Mouse (Mus musculus) heart, postnatal 10 days (tissue): ENCODE measurements around the gene Tiam2. TPM values are rescaled to one million over a fixed set of nuclear protein-coding genes. Genes with fewer than 3 reads are reported as not detected.
"Not testable (repeated sequence)": the region's sequence is repeated elsewhere in the genome, so short reads cannot be mapped to it uniquely, and the experiment has no call there.

Source experiments
- DNase-seq, 2 experiments: peaks; one replicate each; pipeline ENCODE4 v3.0.0; 2021
- intact Hi-C: fragments of 180-260 bp; cut with DNase I; formaldehyde crosslinking; loops from one replicate; pipeline ENCODE4 v1.15.1; 2025
- total RNA-seq, 2 experiments: library from RNA; stranded (reverse); gene quantifications; 2 replicates each; pipeline ENCODE4 v1.2.3; 2021

The Tiam2 gene
- total RNA-seq, 2 experiments from 2014 or later = 5.2 to 5.7 TPM

GRCm38 (mm10) chr17:3336887-3337524 lies 10.6 kb downstream of the Tiam2 start:
- intact Hi-C loops = no loop called here
- no peak for DNase-seq

GRCm38 (mm10) chr17:3337525-3337888 lies 11.1 kb downstream of the Tiam2 start:
- intact Hi-C loops = no loop called here
- DNase-seq = no peak

- intact Hi-C loops = no loop called here
- DNase-seq = no peak
Observed at GRCm38 (mm10) chr17:3338821-3339220, 12.4 kb downstream of the Tiam2 start.

GRCm38 (mm10) chr17:3344872-3345271 lies 18.5 kb downstream of the Tiam2 start:
- intact Hi-C loops = no loop called here

GRCm38 (mm10) chr17:3345276-3345885 lies 19.0 kb downstream of the Tiam2 start:
- intact Hi-C loops = no loop called here
- no peak for DNase-seq

More at GRCm38 (mm10) chr17:3344872-3345271, 18.5 kb downstream of the Tiam2 start:
- DNase-seq = no peak

- intact Hi-C loops = no loop called here
- DNase-seq = no peak
Observed at GRCm38 (mm10) chr17:3347800-3348199, 21.4 kb downstream of the Tiam2 start.

- intact Hi-C loops = no loop called here
- DNase-seq = no peak
Observed at GRCm38 (mm10) chr17:3349331-3349730, 23.0 kb downstream of the Tiam2 start.

GRCm38 (mm10) chr17:3349939-3350338 lies 23.6 kb downstream of the Tiam2 start:
- DNase-seq = peak; percentile 42 to 46
- intact Hi-C loops = loop anchor here (5.0 kb wide), 1 partner anchor 58 kb away; no protein-coding TSS in a partner anchor

GRCm38 (mm10) chr17:3350405-3350804 lies 24.0 kb downstream of the Tiam2 start:
- DNase-seq = no peak
- intact Hi-C loops = loop anchor here (5.0 kb wide), 1 partner anchor 58 kb away; no protein-coding TSS in a partner anchor

- intact Hi-C loops = loop anchor here (5.0 kb wide), 1 partner anchor 59 kb away; no protein-coding TSS in a partner anchor
Observed at GRCm38 (mm10) chr17:3351668-3352067, 25.3 kb downstream of the Tiam2 start.

GRCm38 (mm10) chr17:3353141-3353540 lies 26.8 kb downstream of the Tiam2 start:
- intact Hi-C loops = loop anchor here (5.0 kb wide), 1 partner anchor 61 kb away; no protein-coding TSS in a partner anchor
- not testable (repeated sequence) for DNase-seq

More at GRCm38 (mm10) chr17:3351668-3352067, 25.3 kb downstream of the Tiam2 start:
- DNase-seq = peak in 1 of 2 experiments; percentile 28

- intact Hi-C loops = loop anchor here (5.0 kb wide), 1 partner anchor 63 kb away; no protein-coding TSS in a partner anchor
- DNase-seq = no peak
Observed at GRCm38 (mm10) chr17:3354856-3355255, 28.5 kb downstream of the Tiam2 start.

- no peak for DNase-seq
- intact Hi-C loops = no loop called here
Observed at GRCm38 (mm10) chr17:3356633-3357365, 30.4 kb downstream of the Tiam2 start.

GRCm38 (mm10) chr17:3360236-3360635 lies 33.9 kb downstream of the Tiam2 start:
- no peak for DNase-seq
- intact Hi-C loops = no loop called here

GRCm38 (mm10) chr17:3361751-3362150 lies 35.4 kb downstream of the Tiam2 start:
- DNase-seq = no peak
- intact Hi-C loops = no loop called here

- intact Hi-C loops = no loop called here
- DNase-seq = no peak
Observed at GRCm38 (mm10) chr17:3363216-3363615, 36.8 kb downstream of the Tiam2 start.

GRCm38 (mm10) chr17:3366741-3367140 lies 40.4 kb downstream of the Tiam2 start:
- peak in 1 of 2 experiments; percentile 37 for DNase-seq
- intact Hi-C loops = no loop called here

- no peak for DNase-seq
- intact Hi-C loops = no loop called here
Observed at GRCm38 (mm10) chr17:3368386-3368785, 42.0 kb downstream of the Tiam2 start.

- DNase-seq = peak; percentile 12 to 18
- intact Hi-C loops = no loop called here
Observed at GRCm38 (mm10) chr17:3369631-3370030, 43.3 kb downstream of the Tiam2 start.

- no peak for DNase-seq
- intact Hi-C loops = no loop called here
Observed at GRCm38 (mm10) chr17:3378606-3379005, 52.2 kb downstream of the Tiam2 start.
